Mouse (Mus musculus) forebrain, embryonic 11.5 days (tissue): ENCODE measurements around the gene Cpd. TPM values are rescaled to one million over a fixed set of nuclear protein-coding genes. Genes with fewer than 3 reads are reported as not detected.

Experiments used
- ATAC-seq: fragments of 200-750 bp; cut with Nextera tagmentation; replicated peaks from 2 replicates; pipeline ENCODE4 v1.8.0; 2017; ENCODE audit warnings: moderate TSS enrichment; ENCODE audit not compliant: low FRiP score
- DNase-seq: peaks from one replicate; pipeline ENCODE4 v3.0.0-alpha.2; 2017; ENCODE audit warnings: low spot score
- H3K27ac ChIP-seq: fragments of 300-500 bp; sonication (generic); 2 replicates; pipeline ENCODE4 v1.5.1; 2014; ENCODE audit warnings: low read depth, low read length
- H3K27me3 ChIP-seq: fragments of 300-500 bp; sonication (generic); 2 replicates; pipeline ENCODE4 v1.6.1; 2014; ENCODE audit warnings: mild to moderate bottlenecking, low read length, mixed read lengths; ENCODE audit not compliant: control insufficient read depth, insufficient read depth
- H3K36me3 ChIP-seq: fragments of 300-500 bp; sonication (generic); 2 replicates; pipeline ENCODE4 v1.6.1; 2014; ENCODE audit warnings: mild to moderate bottlenecking, low read length, moderate library complexity, mixed read lengths; ENCODE audit not compliant: control insufficient read depth, insufficient read depth
- H3K4me1 ChIP-seq: fragments of 300-500 bp; sonication (generic); replicated peaks from 2 replicates; pipeline ENCODE4 v1.6.1; 2014; ENCODE audit warnings: low read length, mixed read lengths; ENCODE audit not compliant: control insufficient read depth, insufficient read depth
- H3K4me2 ChIP-seq: fragments of 300-500 bp; sonication (generic); 2 replicates; pipeline ENCODE4 v1.6.1; 2014; ENCODE audit warnings: low read depth, mild to moderate bottlenecking, low read length, moderate library complexity, mixed read lengths; ENCODE audit not compliant: severe bottlenecking
- H3K4me3 ChIP-seq: fragments of 300-500 bp; sonication (generic); 2 replicates; pipeline ENCODE4 v1.5.1; 2014; ENCODE audit warnings: low read depth, low read length
- H3K9ac ChIP-seq: fragments of 300-500 bp; sonication (generic); 2 replicates; pipeline ENCODE4 v1.6.1; 2014; ENCODE audit warnings: low read length
- H3K9me3 ChIP-seq: fragments of 300-500 bp; sonication (generic); 2 replicates; pipeline ENCODE4 v1.6.1; 2016; ENCODE audit warnings: low read length, mixed read lengths; ENCODE audit not compliant: control insufficient read depth
- WGBS: fragments of 180-500 bp; shearing (Covaris S2); extraction: QIAGEN DNeasy Blood & Tissue Kit; methylation state at CpG from one replicate; pipeline ENCODE4 v1.1.7; 2014; 5-methylcytosine and 5-hydroxymethylcytosine counted together
- polyA plus RNA-seq: library from polyadenylated mRNA; unstranded; fragments of >200 nt; fragmentation: Nextera tagmentation; extraction: Ambion mirVana; gene quantifications from 2 replicates; pipeline ENCODE4 v1.2.1, GENCODE M21; 2014

The Cpd gene
- polyA plus RNA-seq, 1 experiment from 2014 or later, result 15.6 TPM

- no peak overlapping the region for H3K9ac ChIP-seq
- no peak overlapping the region for H3K4me2 ChIP-seq
- ATAC-seq (no peak), DNase-seq (no peak)
- H3K36me3 ChIP-seq, result no peaks in the 10 kb centered on the region
- no peak overlapping the region for H3K27ac ChIP-seq
- H3K4me3 ChIP-seq, result no peak overlapping the region
- 86% methylated on average over 2 of the region's 2 CpGs for WGBS
- peaks cover 5% of the 10 kb centered on the region; the same call in 1 of the 2 replicates for H3K4me1 ChIP-seq
- no peaks in the 10 kb centered on the region for H3K9me3 ChIP-seq
- no peaks in the 10 kb centered on the region for H3K27me3 ChIP-seq
Measured at GRCm38 (mm10) chr11:76856601-76857000, 9.8 kb upstream of the Cpd start.

GRCm38 (mm10) chr11:76854475-76855341 lies 7.9 kb upstream of the Cpd start:
- no peak overlapping the region for H3K9ac ChIP-seq
- H3K36me3 ChIP-seq, result no peaks in the 10 kb centered on the region
- no peaks in the 10 kb centered on the region for H3K27me3 ChIP-seq
- no peak overlapping the region for H3K4me3 ChIP-seq
- no peaks in the 10 kb centered on the region for H3K9me3 ChIP-seq
- ATAC-seq (no peak), DNase-seq (no peak)
- H3K4me1 ChIP-seq, result peaks cover 5% of the 10 kb centered on the region; the same call in 1 of the 2 replicates
- no peak overlapping the region for H3K27ac ChIP-seq
- WGBS, result 44% methylated on average over 17 of the region's 17 CpGs
- no peak overlapping the region; the same call in 1 of the 2 replicates for H3K4me2 ChIP-seq

GRCm38 (mm10) chr11:76851512-76851911 lies 4.7 kb upstream of the Cpd start:
- Histone ChIP-seq H3K4me3 (no peak overlapping the region), H3K9me3 (no peaks in the 10 kb centered on the region), H3K27me3 (no peaks in the 10 kb centered on the region), H3K36me3 (no peaks in the 10 kb centered on the region), H3K27ac (no peak overlapping the region), H3K4me2 (no peak overlapping the region), H3K4me1 (peaks cover 5% of the 10 kb centered on the region; the same call in 1 of the 2 replicates), H3K9ac (no peak overlapping the region)
- ATAC-seq, result no peak
- WGBS, result 80% methylated on average over 3 of the region's 3 CpGs
- no peak for DNase-seq

- no peaks in the 10 kb centered on the region for H3K9me3 ChIP-seq
- H3K4me3 ChIP-seq, result no peak overlapping the region
- 41% methylated on average over 2 of the region's 2 CpGs for WGBS
- no peak overlapping the region for H3K4me2 ChIP-seq
- DNase-seq (no peak), ATAC-seq (no peak)
- peaks cover 7% of the 10 kb centered on the region; the same call in 1 of the 2 replicates for H3K4me1 ChIP-seq
- H3K27ac ChIP-seq, result no peak overlapping the region
- H3K27me3 ChIP-seq, result no peaks in the 10 kb centered on the region
- no peak overlapping the region for H3K9ac ChIP-seq
- H3K36me3 ChIP-seq, result no peaks in the 10 kb centered on the region
Measured at GRCm38 (mm10) chr11:76849596-76849995, 2.8 kb upstream of the Cpd start.

GRCm38 (mm10) chr11:76848081-76848480 lies 1.3 kb upstream of the Cpd start:
- Histone ChIP-seq H3K4me3 (no peak overlapping the region), H3K4me1 (peaks cover 4% of the 10 kb centered on the region; the same call in 1 of the 2 replicates), H3K4me2 (no peak overlapping the region), H3K27ac (no peak overlapping the region), H3K9ac (no peak overlapping the region), H3K36me3 (no peaks in the 10 kb centered on the region), H3K27me3 (no peaks in the 10 kb centered on the region), H3K9me3 (no peaks in the 10 kb centered on the region)
- 85% methylated on average over 5 of the region's 5 CpGs for WGBS
- no peak for ATAC-seq
- DNase-seq, result no peak

- peak overlapping the region; percentile 100 for H3K4me2 ChIP-seq
- WGBS, result 25% methylated on average over 8 of the region's 8 CpGs
- DNase-seq (no peak), ATAC-seq (no peak)
- no peaks in the 10 kb centered on the region for H3K36me3 ChIP-seq
- peak overlapping the region; percentile 91 for H3K4me3 ChIP-seq
- no peak overlapping the region for H3K27ac ChIP-seq
- peaks cover 4% of the 10 kb centered on the region; the same call in 1 of the 2 replicates for H3K4me1 ChIP-seq
- no peaks in the 10 kb centered on the region for H3K27me3 ChIP-seq
- no peaks in the 10 kb centered on the region for H3K9me3 ChIP-seq
- H3K9ac ChIP-seq, result peak overlapping the region; percentile 43
Measured at GRCm38 (mm10) chr11:76847354-76847753, 536 bp upstream of the Cpd start.

- no peaks in the 10 kb centered on the region for H3K9me3 ChIP-seq
- peak; percentile 58 for DNase-seq
- WGBS, result under 1% methylated on average over 90 of the region's 90 CpGs
Measured at GRCm38 (mm10) chr11:76846011-76846877, 574 bp downstream of the Cpd start.

GRCm38 (mm10) chr11:76845275-76845980 lies 1.4 kb downstream of the Cpd start:
- DNase-seq, result no peak

More at GRCm38 (mm10) chr11:76846011-76846877, 574 bp downstream of the Cpd start:
- H3K4me3 ChIP-seq, result peak overlapping the region; percentile 91
- H3K36me3 ChIP-seq, result no peaks in the 10 kb centered on the region
- peak; percentile 80 for ATAC-seq
- no peaks in the 10 kb centered on the region for H3K27me3 ChIP-seq
- H3K9ac ChIP-seq, result peak overlapping the region; percentile 86
- H3K27ac ChIP-seq, result peak overlapping the region; percentile 53; the same call in 1 of the 2 replicates
- peaks cover 4% of the 10 kb centered on the region; the same call in 1 of the 2 replicates for H3K4me1 ChIP-seq
- peak overlapping the region; percentile 100 for H3K4me2 ChIP-seq

More at GRCm38 (mm10) chr11:76845275-76845980, 1.4 kb downstream of the Cpd start:
- Histone ChIP-seq H3K4me1 (peaks cover 4% of the 10 kb centered on the region; the same call in 1 of the 2 replicates), H3K36me3 (no peaks in the 10 kb centered on the region), H3K4me2 (peak overlapping the region; percentile 100), H3K27ac (no peak overlapping the region), H3K4me3 (peak overlapping the region; percentile 91), H3K27me3 (no peaks in the 10 kb centered on the region), H3K9ac (peak overlapping the region; percentile 86), H3K9me3 (no peaks in the 10 kb centered on the region)
- no peak for ATAC-seq
- WGBS, result 46% methylated on average over 15 of the region's 15 CpGs
